Mouse (Mus musculus) cerebellum, postnatal 25 days (tissue): ENCODE measurements around the gene Rhoq.
A peak's percentile ranks its signal among the peaks of the same experiment; 100 is the strongest.

ENCODE experiments used
- DNase-seq, 2 experiments: peaks; one replicate each; pipeline ENCODE4 v3.0.0; 2021; ENCODE audit warnings: mixed read lengths in 2 of 2

Gene Rhoq

GRCm38 (mm10) chr17:86963586-86963902, 662 bp downstream of the Rhoq start:
- DNase-seq = peak in 1 of 2 experiments; percentile 43

GRCm38 (mm10) chr17:86964041-86964440, 1.2 kb downstream of the Rhoq start:
- DNase-seq = peak in 1 of 2 experiments; percentile 28

- peak; percentile 48 to 63 for DNase-seq
Observed at GRCm38 (mm10) chr17:86964502-86964901, 1.6 kb downstream of the Rhoq start.

GRCm38 (mm10) chr17:86965121-86965520, 2.2 kb downstream of the Rhoq start:
- DNase-seq = no peak

GRCm38 (mm10) chr17:86966040-86966439, 3.2 kb downstream of the Rhoq start:
- DNase-seq = no peak

GRCm38 (mm10) chr17:86967048-86967447, 4.2 kb downstream of the Rhoq start:
- no peak for DNase-seq

GRCm38 (mm10) chr17:86967536-86968525, 4.9 kb downstream of the Rhoq start:
- peak in 1 of 2 experiments; percentile 26 for DNase-seq

GRCm38 (mm10) chr17:86968581-86968980, 5.7 kb downstream of the Rhoq start:
- no peak for DNase-seq

GRCm38 (mm10) chr17:86969582-86969981, 6.7 kb downstream of the Rhoq start:
- DNase-seq = peak in 1 of 2 experiments; percentile 22

GRCm38 (mm10) chr17:86970026-86970750, 7.3 kb downstream of the Rhoq start:
- DNase-seq = no peak

GRCm38 (mm10) chr17:86971036-86971435, 8.2 kb downstream of the Rhoq start:
- DNase-seq = no peak

GRCm38 (mm10) chr17:86971860-86972259, 9.0 kb downstream of the Rhoq start:
- DNase-seq = no peak

GRCm38 (mm10) chr17:86973097-86973496, 10.2 kb downstream of the Rhoq start:
- no peak for DNase-seq

GRCm38 (mm10) chr17:86976387-86976786, 13.5 kb downstream of the Rhoq start:
- DNase-seq = no peak

GRCm38 (mm10) chr17:86978496-86978895, 15.6 kb downstream of the Rhoq start:
- no peak for DNase-seq

- no peak for DNase-seq
Observed at GRCm38 (mm10) chr17:86981205-86981604, 18.3 kb downstream of the Rhoq start.

GRCm38 (mm10) chr17:86981701-86982100, 18.8 kb downstream of the Rhoq start:
- no peak for DNase-seq

GRCm38 (mm10) chr17:86982497-86982896, 19.6 kb downstream of the Rhoq start:
- no peak for DNase-seq

- DNase-seq = peak; percentile 35 to 41
Observed at GRCm38 (mm10) chr17:86986449-86987138, 23.7 kb downstream of the Rhoq start.

- DNase-seq = no peak
Observed at GRCm38 (mm10) chr17:86988161-86988560, 25.3 kb downstream of the Rhoq start.

GRCm38 (mm10) chr17:86988601-86989184, 25.8 kb downstream of the Rhoq start:
- DNase-seq = no peak

GRCm38 (mm10) chr17:86991306-86991705, 28.4 kb downstream of the Rhoq start:
- no peak for DNase-seq

GRCm38 (mm10) chr17:86997323-86997722, 34.4 kb downstream of the Rhoq start:
- DNase-seq = no peak
